Mouse (Mus musculus): ENCODE measurements around the gene Elmod2. TPM values are rescaled to one million over a fixed set of nuclear protein-coding genes. Genes with fewer than 3 reads are reported as not detected.

The Elmod2 gene
- polyA plus RNA-seq (2016; fragmentation: Nextera tagmentation; extraction: Ambion mirVana), result 14.8 and 16.1 TPM in 2 replicates

DNA sequence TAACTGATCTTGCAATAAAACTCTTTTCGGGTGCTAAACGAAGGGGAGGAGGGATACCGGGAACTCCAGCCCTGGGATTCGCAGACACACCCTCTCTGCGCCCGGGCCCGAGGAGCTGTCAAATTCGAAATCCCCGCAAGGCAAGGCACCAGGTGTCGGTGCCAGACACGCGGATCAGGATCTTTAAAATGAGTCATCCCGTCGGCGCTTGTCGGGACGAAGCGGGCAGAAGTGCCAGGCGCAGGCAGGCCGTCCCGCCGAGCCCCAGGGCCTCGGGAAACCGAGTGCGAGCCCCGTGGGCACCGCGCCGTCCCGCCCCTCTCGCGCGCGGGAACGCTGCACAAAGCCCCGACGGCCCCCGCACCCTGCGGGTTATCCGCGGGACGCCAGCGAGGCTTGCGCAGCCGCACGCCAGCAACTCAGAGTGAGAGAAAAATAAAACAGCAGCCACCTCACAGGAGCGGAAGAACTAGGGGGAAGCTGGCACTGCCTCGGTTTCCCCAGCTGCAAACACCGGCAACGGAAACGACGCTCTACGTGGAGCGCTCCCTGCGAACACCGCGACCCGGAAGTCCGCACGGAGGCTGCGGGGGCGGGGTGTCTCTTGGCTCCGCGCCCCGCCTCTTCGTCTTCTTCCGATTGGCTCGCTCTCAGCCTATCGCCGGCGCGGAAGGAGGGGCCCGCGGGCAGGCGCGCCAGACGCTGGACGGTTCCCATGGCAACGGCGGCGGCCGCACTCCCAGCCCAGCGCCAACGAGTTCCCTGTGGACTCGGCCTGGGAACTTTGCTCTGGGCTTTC lies at the start of gene Elmod2:
TSS of gene Elmod2 (minus strand) at position 588 of the 799 bp plus-strand sequence.
- Histone ChIP-seq H3K9ac (peak within 1 kb of the TSS; percentile 95), H3K36me3 (peaks cover 12% of the 10 kb centered on the region), H3K4me3 (peak within 1 kb of the TSS; percentile 99), H3K27ac (ENCODE audit: poor library complexity, severe bottlenecking) (no peak within 1 kb of the TSS; the same call in 1 of the 2 replicates), H3K27me3 (replicated peaks) (peaks cover 7% of the 10 kb centered on the region), H3K4me2 (peak within 1 kb of the TSS; percentile 93), H3K9me3 (replicated peaks) (no peaks in the 10 kb centered on the region), H3K4me1 (replicated peaks) (no peaks in the 10 kb centered on the region)
- under 1% methylated on average over 83 of the region's 85 CpGs for WGBS
- peak; percentile 100 for ATAC-seq (ENCODE audit: insufficient number of reproducible peaks, low FRiP score)

DNA sequence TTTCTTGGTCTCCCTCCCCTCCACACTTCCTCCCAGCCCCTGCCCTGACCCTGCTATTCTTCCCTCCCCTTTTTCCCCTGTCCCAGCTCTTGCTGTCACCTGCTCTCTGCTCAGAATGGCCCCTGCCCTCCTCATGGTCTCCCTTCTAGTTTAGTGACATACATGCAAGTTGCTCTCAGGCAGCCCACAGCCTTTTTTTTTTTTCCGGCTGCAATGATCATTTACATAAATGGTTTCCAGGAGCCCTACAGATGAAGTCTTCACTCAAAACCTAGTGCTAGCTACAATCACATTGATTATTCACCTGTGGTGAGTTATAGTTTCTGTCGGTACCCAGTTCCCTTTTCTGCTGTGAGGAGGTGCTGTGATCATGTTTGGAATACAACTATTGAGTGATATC lies 48.7 kb upstream of the Elmod2 start:
- Histone ChIP-seq H3K27ac (ENCODE audit: poor library complexity, severe bottlenecking) (no peak overlapping the region), H3K4me1 (replicated peaks) (no peaks in the 10 kb centered on the region), H3K27me3 (replicated peaks) (no peaks in the 10 kb centered on the region), H3K9me3 (replicated peaks) (no peaks in the 10 kb centered on the region), H3K36me3 (no peaks in the 10 kb centered on the region), H3K4me2 (no peak overlapping the region), H3K4me3 (no peak overlapping the region), H3K9ac (no peak overlapping the region)
- ATAC-seq (ENCODE audit: insufficient number of reproducible peaks, low FRiP score), result no peak
- 81% methylated on average over 2 of the region's 2 CpGs for WGBS

DNA sequence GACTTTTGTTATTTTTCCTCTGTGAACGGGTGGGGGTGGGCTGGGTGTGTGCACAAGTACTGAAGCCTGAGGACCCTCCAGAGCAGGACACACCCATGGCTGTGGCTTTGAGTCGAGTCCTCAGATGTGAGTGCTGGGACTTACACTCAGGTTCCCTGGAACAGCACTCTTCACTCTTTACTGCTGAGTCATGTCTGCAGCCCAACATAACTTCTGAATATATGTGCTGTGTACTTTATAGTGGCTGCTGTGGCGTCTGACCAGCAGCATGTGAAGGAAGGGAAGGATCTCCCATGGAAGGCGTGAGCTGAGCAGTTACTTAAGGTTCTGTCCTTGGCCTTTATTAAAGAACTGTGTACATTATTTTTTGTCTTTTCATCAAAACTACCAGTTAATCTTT lies 47.9 kb upstream of the Elmod2 start:
- H3K9me3 ChIP-seq (replicated peaks), result no peaks in the 10 kb centered on the region
- no peak overlapping the region for H3K9ac ChIP-seq
- no peak overlapping the region for H3K27ac ChIP-seq (ENCODE audit: poor library complexity, severe bottlenecking)
- 65% methylated on average over 4 of the region's 4 CpGs for WGBS
- no peaks in the 10 kb centered on the region for H3K4me1 ChIP-seq (replicated peaks)
- ATAC-seq (ENCODE audit: insufficient number of reproducible peaks, low FRiP score), result no peak
- H3K4me3 ChIP-seq, result no peak overlapping the region
- H3K36me3 ChIP-seq, result no peaks in the 10 kb centered on the region
- no peak overlapping the region for H3K4me2 ChIP-seq
- no peaks in the 10 kb centered on the region for H3K27me3 ChIP-seq (replicated peaks)

DNA sequence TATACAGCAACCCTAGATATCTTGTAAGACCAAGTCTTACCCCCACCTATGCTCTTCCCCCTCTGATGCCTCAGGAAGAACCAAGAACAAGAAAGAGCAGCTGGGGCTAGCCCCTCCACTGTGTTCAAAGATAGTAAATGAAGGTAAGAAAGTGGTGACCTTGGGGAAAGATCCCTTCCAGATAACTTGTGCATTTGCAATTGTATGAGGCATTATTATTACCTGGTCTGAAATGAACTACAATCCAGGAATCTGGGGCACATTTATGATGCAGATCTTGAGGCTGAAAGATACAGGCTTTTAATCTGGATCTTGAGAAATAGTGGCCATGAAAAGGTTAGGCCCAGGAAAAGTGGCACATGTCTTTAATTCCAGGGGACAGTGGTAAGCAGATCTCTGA lies 44.9 kb upstream of the Elmod2 start:
- H3K27me3 ChIP-seq (replicated peaks), result no peaks in the 10 kb centered on the region
- no peaks in the 10 kb centered on the region for H3K9me3 ChIP-seq (replicated peaks)
- H3K4me1 ChIP-seq (replicated peaks), result no peaks in the 10 kb centered on the region
- ATAC-seq (ENCODE audit: insufficient number of reproducible peaks, low FRiP score), result no peak
- H3K36me3 ChIP-seq, result no peaks in the 10 kb centered on the region
- H3K9ac ChIP-seq, result no peak overlapping the region
- H3K27ac ChIP-seq (ENCODE audit: poor library complexity, severe bottlenecking), result no peak overlapping the region
- H3K4me2 ChIP-seq, result no peak overlapping the region
- H3K4me3 ChIP-seq, result no peak overlapping the region

DNA sequence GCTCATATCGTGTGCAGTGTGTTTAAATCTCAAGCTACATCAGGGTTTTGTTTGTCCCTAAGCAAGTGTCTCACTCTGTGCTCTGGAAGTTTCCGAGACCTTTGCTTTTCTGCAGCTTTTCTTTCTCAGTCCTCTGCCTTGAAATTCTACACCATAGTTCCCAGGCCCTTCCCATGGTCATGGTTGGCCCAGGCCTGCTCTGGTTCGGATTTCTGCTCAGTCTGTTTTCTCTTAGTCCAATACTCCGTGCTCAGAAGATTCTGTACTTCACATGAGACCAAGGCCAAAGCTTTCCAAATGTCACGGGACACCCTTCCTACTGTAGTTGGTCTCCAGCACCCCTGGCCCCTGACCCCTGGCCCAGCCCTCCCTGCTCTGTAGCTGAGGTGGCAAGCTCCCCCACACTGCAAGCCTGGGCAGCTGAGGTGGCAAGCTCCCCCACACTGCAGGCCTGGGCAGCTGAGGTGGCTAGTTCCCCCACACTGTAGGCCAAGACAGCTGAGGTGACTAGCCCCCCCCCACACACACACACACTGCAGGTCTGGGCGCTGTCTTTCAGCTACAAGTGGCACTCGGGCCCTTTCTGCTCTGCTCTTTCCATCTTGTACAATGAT lies 31.0 kb upstream of the Elmod2 start:
- Histone ChIP-seq H3K4me3 (no peak overlapping the region), H3K4me1 (replicated peaks) (no peaks in the 10 kb centered on the region), H3K36me3 (no peaks in the 10 kb centered on the region), H3K4me2 (no peak overlapping the region), H3K9ac (no peak overlapping the region), H3K27ac (ENCODE audit: poor library complexity, severe bottlenecking) (no peak overlapping the region), H3K9me3 (replicated peaks) (no peaks in the 10 kb centered on the region), H3K27me3 (replicated peaks) (no peaks in the 10 kb centered on the region)
- 65% methylated on average over 7 of the region's 7 CpGs for WGBS
- no peak for ATAC-seq (ENCODE audit: insufficient number of reproducible peaks, low FRiP score)

DNA sequence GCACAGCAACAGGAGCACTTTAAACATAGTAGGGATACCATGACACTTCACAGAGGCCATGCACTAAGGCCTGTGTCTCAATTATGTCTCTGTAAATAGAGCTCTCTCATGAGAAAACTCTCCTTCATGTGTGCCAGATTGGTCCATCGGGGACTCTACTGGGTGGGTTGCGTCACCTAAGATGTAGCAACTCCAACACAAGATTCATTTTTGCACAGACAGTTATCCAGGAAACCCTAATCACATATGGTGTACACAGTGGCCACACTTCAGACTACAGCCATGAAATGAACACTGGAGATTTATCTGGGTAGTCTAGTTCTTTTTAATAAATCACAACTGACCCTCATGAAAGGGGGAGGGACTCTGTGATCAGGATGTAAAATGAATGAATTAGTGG lies 19.0 kb upstream of the Elmod2 start:
- Histone ChIP-seq H3K9ac (no peak overlapping the region), H3K4me2 (no peak overlapping the region), H3K9me3 (replicated peaks) (no peaks in the 10 kb centered on the region), H3K4me3 (no peak overlapping the region), H3K36me3 (no peaks in the 10 kb centered on the region), H3K4me1 (replicated peaks) (no peaks in the 10 kb centered on the region), H3K27me3 (replicated peaks) (no peaks in the 10 kb centered on the region), H3K27ac (ENCODE audit: poor library complexity, severe bottlenecking) (no peak overlapping the region)
- 84% methylated on average over 2 of the region's 2 CpGs for WGBS
- no peak for ATAC-seq (ENCODE audit: insufficient number of reproducible peaks, low FRiP score)

DNA sequence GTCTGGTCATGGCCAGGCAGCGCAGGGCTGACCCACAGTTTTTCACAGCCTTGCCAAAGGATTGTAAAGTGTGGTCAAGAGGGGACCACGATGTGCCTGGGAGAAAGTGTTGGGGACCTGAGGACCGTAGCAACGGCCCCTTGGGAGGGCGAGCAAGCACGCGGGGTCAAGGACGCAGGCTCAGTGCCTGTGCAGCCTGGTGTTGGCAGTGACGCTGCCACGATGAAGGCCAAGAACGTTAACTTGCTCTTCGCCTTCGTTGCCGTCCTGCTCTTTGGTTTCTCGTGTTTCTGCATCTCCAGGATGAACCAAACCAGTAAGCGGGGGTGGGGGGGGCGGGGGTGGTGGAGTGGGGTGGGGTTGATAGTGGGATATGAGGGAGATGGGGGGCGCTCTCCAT lies 16.0 kb upstream of the Elmod2 start, which contains the start of gene Mgat4d:
TSS of gene Mgat4d (plus strand) at position 209 of the 400 bp plus-strand sequence.
- Histone ChIP-seq H3K4me2 (no peak within 1 kb of the TSS), H3K27ac (ENCODE audit: poor library complexity, severe bottlenecking) (no peak within 1 kb of the TSS), H3K4me1 (replicated peaks) (no peaks in the 10 kb centered on the region), H3K36me3 (no peaks in the 10 kb centered on the region), H3K27me3 (replicated peaks) (no peaks in the 10 kb centered on the region), H3K4me3 (no peak within 1 kb of the TSS), H3K9me3 (replicated peaks) (no peaks in the 10 kb centered on the region), H3K9ac (no peak within 1 kb of the TSS)
- no peak for ATAC-seq (ENCODE audit: insufficient number of reproducible peaks, low FRiP score)
- 54% methylated on average over 16 of the region's 18 CpGs for WGBS

DNA sequence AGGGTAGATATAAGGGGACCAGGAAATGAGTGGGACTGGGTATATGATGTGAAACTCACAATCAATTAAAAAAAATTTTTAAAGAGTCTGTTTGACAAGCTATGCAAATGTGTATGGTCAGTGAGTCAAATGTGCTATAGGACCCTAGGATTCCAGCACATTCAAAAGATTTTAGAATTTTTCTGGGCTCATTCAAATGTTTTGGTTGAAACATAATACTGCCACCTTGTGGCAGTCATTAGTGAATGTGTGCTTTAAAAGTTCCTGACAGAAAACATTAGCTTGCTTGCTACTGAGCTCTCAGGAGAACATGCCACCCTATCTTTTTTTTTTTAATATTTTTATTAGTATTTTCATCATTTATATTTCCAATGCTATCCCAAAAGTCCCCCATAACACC lies 10.4 kb upstream of the Elmod2 start:
- H3K27me3 ChIP-seq (replicated peaks), result no peaks in the 10 kb centered on the region
- H3K4me3 ChIP-seq, result no peak overlapping the region
- no peak overlapping the region for H3K27ac ChIP-seq (ENCODE audit: poor library complexity, severe bottlenecking)
- ATAC-seq (ENCODE audit: insufficient number of reproducible peaks, low FRiP score), result no peak
- H3K4me2 ChIP-seq, result no peak overlapping the region
- H3K9ac ChIP-seq, result no peak overlapping the region
- H3K36me3 ChIP-seq, result no peaks in the 10 kb centered on the region
- H3K9me3 ChIP-seq (replicated peaks), result peaks cover 6% of the 10 kb centered on the region; the same call in 1 of the 2 replicates
- H3K4me1 ChIP-seq (replicated peaks), result no peaks in the 10 kb centered on the region

DNA sequence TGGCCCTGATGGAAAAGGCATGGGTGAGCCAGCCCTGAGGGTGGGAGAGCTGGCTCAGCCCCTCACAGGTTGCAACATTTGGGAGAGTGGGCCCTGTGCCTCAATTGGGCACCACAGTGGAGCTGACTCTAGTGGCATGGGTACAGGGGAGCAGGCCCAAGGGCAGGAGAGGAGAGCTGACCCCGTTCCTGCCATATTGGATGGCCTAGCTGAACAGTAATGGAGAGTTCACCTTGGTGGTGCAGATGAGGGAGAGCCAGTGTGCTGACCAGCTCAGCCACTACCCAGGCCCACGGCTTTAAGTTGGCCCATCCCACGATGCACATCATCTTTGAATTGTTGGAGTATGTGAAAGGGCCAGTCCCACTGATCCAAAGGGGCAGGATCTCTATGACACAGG lies 9.8 kb upstream of the Elmod2 start:
- H3K36me3 ChIP-seq, result no peaks in the 10 kb centered on the region
- H3K27ac ChIP-seq (ENCODE audit: poor library complexity, severe bottlenecking), result no peak overlapping the region
- no peak overlapping the region for H3K4me3 ChIP-seq
- no peaks in the 10 kb centered on the region for H3K4me1 ChIP-seq (replicated peaks)
- H3K4me2 ChIP-seq, result no peak overlapping the region
- WGBS, result 79% methylated on average over 3 of the region's 3 CpGs
- no peak overlapping the region for H3K9ac ChIP-seq
- peak; percentile 36; the same call in 1 of the 2 replicates for ATAC-seq (ENCODE audit: insufficient number of reproducible peaks, low FRiP score)
- no peaks in the 10 kb centered on the region for H3K27me3 ChIP-seq (replicated peaks)
- peaks cover 6% of the 10 kb centered on the region; the same call in 1 of the 2 replicates for H3K9me3 ChIP-seq (replicated peaks)

DNA sequence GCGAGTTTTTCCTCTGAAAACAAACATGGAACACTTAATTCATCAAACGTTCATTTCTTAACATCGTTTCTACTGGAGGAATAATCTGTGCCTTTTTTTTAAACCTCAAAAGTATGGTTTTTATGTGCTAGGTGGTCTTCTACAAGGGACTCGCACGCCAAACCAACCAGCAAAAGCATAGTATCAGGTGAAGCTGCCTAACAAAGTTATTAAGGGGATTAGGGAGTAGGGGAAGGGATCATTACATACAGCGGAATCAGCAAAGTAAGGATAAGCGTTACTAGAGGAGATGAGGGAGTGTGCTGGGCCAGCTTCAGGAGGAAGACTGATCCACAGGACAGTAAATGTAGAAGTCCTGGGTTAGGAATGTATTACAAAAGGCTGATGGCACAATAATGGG lies 578 bp upstream of the Elmod2 start:
- Histone ChIP-seq H3K36me3 (peaks cover 6% of the 10 kb centered on the region), H3K4me3 (peak overlapping the region; percentile 99), H3K27me3 (replicated peaks) (peaks cover 7% of the 10 kb centered on the region), H3K4me2 (peak overlapping the region; percentile 93), H3K9me3 (replicated peaks) (no peaks in the 10 kb centered on the region), H3K27ac (ENCODE audit: poor library complexity, severe bottlenecking) (no peak overlapping the region), H3K9ac (peak overlapping the region; percentile 95; the same call in 1 of the 2 replicates), H3K4me1 (replicated peaks) (no peaks in the 10 kb centered on the region)
- WGBS, result 9% methylated on average over 7 of the region's 7 CpGs
- no peak for ATAC-seq (ENCODE audit: insufficient number of reproducible peaks, low FRiP score)

DNA sequence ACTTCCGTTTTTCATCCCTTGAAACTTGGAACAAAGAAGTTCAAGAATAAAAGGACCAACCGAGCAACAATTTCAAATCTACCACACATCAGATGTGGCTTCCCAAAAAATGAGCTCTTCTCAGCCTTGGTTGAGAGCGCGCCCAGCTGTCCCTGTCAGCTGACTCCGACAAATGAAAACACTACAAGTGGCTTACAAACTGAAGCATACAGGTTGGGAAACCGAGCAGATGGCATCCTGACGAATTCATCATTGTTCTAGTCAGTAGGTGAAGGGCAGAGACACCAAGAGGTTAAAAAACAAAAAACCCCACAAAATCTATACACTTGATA lies 753 bp downstream of the Elmod2 start:
- WGBS, result 9% methylated on average over 7 of the region's 7 CpGs
- no peaks in the 10 kb centered on the region for H3K9me3 ChIP-seq (replicated peaks)
- peaks cover 17% of the 10 kb centered on the region for H3K36me3 ChIP-seq
- H3K27ac ChIP-seq (ENCODE audit: poor library complexity, severe bottlenecking), result no peak overlapping the region
- peak overlapping the region; percentile 93 for H3K4me2 ChIP-seq
- no peaks in the 10 kb centered on the region for H3K4me1 ChIP-seq (replicated peaks)
- no peak for ATAC-seq (ENCODE audit: insufficient number of reproducible peaks, low FRiP score)
- peak overlapping the region; percentile 95 for H3K9ac ChIP-seq
- H3K4me3 ChIP-seq, result peak overlapping the region; percentile 99
- H3K27me3 ChIP-seq (replicated peaks), result peaks cover 7% of the 10 kb centered on the region
